Mouse (Mus musculus) hindbrain, embryonic 14.5 days (tissue): ENCODE data around the gene Gm26558. TPM values are rescaled to one million over a fixed set of nuclear protein-coding genes. Genes with fewer than 3 reads are reported as not detected.

ENCODE experiments used
- ATAC-seq: fragments of 200-750 bp; cut with Nextera tagmentation; 2 replicates; pipeline ENCODE4 v1.8.0; 2017; ENCODE audit warnings: moderate number of reproducible peaks, mild to moderate bottlenecking, moderate TSS enrichment, moderate library complexity; ENCODE audit not compliant: low FRiP score
- DNase-seq: peaks from one replicate; pipeline ENCODE4 v3.0.0-alpha.2; 2015; ENCODE audit warnings: low spot score
- H3K27ac ChIP-seq: fragments of 300-500 bp; sonication (generic); 2 replicates; pipeline ENCODE4 v1.5.1; 2014; ENCODE audit warnings: mild to moderate bottlenecking, moderate library complexity
- H3K27me3 ChIP-seq: fragments of 300-500 bp; sonication (generic); 2 replicates; pipeline ENCODE4 v1.6.1; 2014; ENCODE audit warnings: mild to moderate bottlenecking, low read length, mixed read lengths; ENCODE audit not compliant: control insufficient read depth, insufficient read depth
- H3K36me3 ChIP-seq: fragments of 300-500 bp; sonication (generic); replicated peaks from 2 replicates; pipeline ENCODE4 v1.6.1; 2014; ENCODE audit not compliant: control insufficient read depth, insufficient read depth
- H3K4me1 ChIP-seq: fragments of 300-500 bp; sonication (generic); replicated peaks from 2 replicates; pipeline ENCODE4 v1.6.1; 2014; ENCODE audit warnings: antibody characterized with exemption, low read length, mixed read lengths; ENCODE audit not compliant: control insufficient read depth, insufficient read depth
- H3K4me2 ChIP-seq: fragments of 300-500 bp; sonication (generic); replicated peaks from 2 replicates; pipeline ENCODE4 v1.6.1; 2014; ENCODE audit warnings: mild to moderate bottlenecking, moderate library complexity
- H3K4me3 ChIP-seq: fragments of 300-500 bp; sonication (generic); replicated peaks from 2 replicates; pipeline ENCODE4 v1.5.1; 2014; ENCODE audit warnings: mild to moderate bottlenecking, low read length
- H3K9ac ChIP-seq: fragments of 300-500 bp; sonication (generic); 2 replicates; pipeline ENCODE4 v1.6.1; 2014
- H3K9me3 ChIP-seq: fragments of 300-500 bp; sonication (generic); 2 replicates; pipeline ENCODE4 v1.6.1; 2016; ENCODE audit warnings: low read length; ENCODE audit not compliant: control insufficient read depth
- WGBS: fragments of 180-500 bp; shearing (Covaris S2); extraction: QIAGEN DNeasy Blood & Tissue Kit; methylation state at CpG from one replicate; pipeline ENCODE4 v1.1.7; 2014; 5-methylcytosine and 5-hydroxymethylcytosine counted together
- polyA plus RNA-seq: library from polyadenylated mRNA; unstranded; fragments of >200 nt; fragmentation: Nextera tagmentation; extraction: Ambion mirVana; gene quantifications from 2 replicates; pipeline ENCODE4 v1.2.1, GENCODE M21; 2014

Gene Gm26558
- polyA plus RNA-seq, 1 experiment from 2014 or later: 5.0 TPM

DNA sequence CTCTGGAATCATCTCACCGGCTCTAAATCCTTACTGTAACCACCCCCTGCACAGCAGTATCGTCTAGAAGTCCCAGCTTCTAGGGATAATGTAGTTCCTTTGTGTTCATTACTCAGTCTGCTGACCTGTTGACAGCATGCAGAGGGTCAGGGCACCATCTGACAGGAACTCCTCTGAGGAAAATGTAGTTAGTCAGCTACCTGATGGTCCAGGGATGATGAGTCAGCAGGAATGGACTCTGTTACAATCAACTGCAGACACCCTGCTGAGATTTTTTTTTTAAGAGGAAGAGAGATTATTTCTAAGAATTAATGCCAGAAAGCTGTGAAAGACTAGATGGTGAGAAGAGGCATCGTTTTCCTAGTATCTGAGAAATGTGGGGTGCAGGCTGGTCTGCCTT, 45.3 kb downstream of the Gm26558 start:
- Histone ChIP-seq H3K4me2 (no peak overlapping the region), H3K9ac (no peak overlapping the region), H3K27me3 (no peaks in the 10 kb centered on the region), H3K4me3 (no peak overlapping the region), H3K4me1 (no peaks in the 10 kb centered on the region), H3K27ac (no peak overlapping the region), H3K9me3 (0 out of 2 replicates have a peak, but pooled peaks cover 5% of the 10 kb centered on the region), H3K36me3 (no peaks in the 10 kb centered on the region)
- DNase-seq (no peak), ATAC-seq (no peak)
- 61% methylated on average over 3 of the region's 3 CpGs for WGBS

GRCm38 (mm10) chr2:70616076-70616475, 45.8 kb downstream of the Gm26558 start:
- Histone ChIP-seq H3K9ac (no peak overlapping the region), H3K4me1 (no peaks in the 10 kb centered on the region), H3K27me3 (no peaks in the 10 kb centered on the region), H3K9me3 (0 out of 2 replicates have a peak, but pooled peaks cover 5% of the 10 kb centered on the region), H3K4me2 (no peak overlapping the region), H3K4me3 (no peak overlapping the region), H3K36me3 (no peaks in the 10 kb centered on the region), H3K27ac (no peak overlapping the region)
- no peak for DNase-seq
- ATAC-seq: no peak
- WGBS: 75% methylated on average over 2 of the region's 2 CpGs

GRCm38 (mm10) chr2:70614745-70615351, 47.1 kb downstream of the Gm26558 start:
- no peak for DNase-seq
- Histone ChIP-seq H3K4me3 (no peak overlapping the region), H3K4me2 (no peak overlapping the region), H3K27ac (no peak overlapping the region), H3K27me3 (no peaks in the 10 kb centered on the region), H3K9me3 (0 out of 2 replicates have a peak, but pooled peaks cover 5% of the 10 kb centered on the region), H3K4me1 (no peaks in the 10 kb centered on the region), H3K36me3 (no peaks in the 10 kb centered on the region), H3K9ac (no peak overlapping the region)
- no peak for ATAC-seq
- WGBS: 81% methylated on average over 7 of the region's 7 CpGs

Other genes starting within 250 kb of the Gm26558 start
- gene Sp5, start 187.2 kb downstream of the Gm26558 start, polyA plus RNA-seq: 3.2 and 6.2 TPM in 2 replicates
- gene Erich2, start 153.3 kb downstream of the Gm26558 start, polyA plus RNA-seq: 1.9 and 3.8 TPM in 2 replicates
- 89.8 and 119 TPM in 2 replicates for gene Gad1, start 109.0 kb downstream of the Gm26558 start, polyA plus RNA-seq
- gene Gorasp2, start 532 bp downstream of the Gm26558 start, polyA plus RNA-seq: 137 and 146 TPM in 2 replicates
- gene Tlk1, start 163.6 kb upstream of the Gm26558 start, polyA plus RNA-seq: 28.1 and 29.9 TPM in 2 replicates